Mouse (Mus musculus): ENCODE data around the gene Syt16.
A peak's percentile ranks its signal among the peaks of the same experiment; 100 is the strongest.

Gene Syt16

DNA sequence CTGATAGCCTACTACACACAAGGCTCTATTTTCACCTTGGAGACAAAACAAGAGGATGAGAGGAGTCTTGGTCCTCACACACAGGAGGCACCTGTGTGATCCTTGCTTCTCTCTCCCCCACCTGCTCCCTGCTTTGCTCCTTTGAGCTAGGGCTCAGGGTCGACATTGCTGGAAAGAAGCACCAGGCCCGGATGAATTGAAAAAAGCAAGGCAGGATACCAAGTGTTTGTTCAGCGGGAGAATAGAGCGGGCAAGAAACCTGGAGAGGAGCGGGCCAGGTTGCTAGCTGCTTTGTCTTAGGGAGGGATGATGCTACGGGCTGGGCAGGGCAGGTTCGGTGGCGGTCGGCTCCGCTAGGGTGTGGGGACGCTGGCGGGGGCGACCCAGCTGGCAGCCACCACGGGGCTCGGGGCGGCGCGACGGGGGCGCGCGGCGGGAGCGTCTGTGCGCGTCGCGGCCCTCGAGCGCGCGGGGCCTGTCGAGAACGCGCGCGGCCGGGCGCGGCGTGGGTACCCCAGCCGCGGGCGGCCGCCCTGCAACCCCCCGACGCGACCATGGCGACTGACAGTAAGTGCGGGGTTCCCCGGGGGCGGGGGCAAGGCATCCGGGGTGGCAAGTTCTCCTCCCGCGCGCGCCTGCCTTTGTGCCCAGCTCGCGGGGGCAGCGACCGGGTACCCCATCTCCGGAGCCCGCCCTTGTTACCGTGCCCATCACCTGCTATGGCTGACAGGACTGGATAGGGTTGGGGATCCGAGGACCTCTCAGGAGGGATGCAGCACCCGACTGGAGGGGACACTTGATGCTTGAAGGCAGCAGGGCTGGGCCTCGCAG is at the start of gene Syt16:
Gene Syt16, plus strand, starts transcription at position 365 of the 831 bp plus-strand sequence.
- DNase-seq: no peak

DNA sequence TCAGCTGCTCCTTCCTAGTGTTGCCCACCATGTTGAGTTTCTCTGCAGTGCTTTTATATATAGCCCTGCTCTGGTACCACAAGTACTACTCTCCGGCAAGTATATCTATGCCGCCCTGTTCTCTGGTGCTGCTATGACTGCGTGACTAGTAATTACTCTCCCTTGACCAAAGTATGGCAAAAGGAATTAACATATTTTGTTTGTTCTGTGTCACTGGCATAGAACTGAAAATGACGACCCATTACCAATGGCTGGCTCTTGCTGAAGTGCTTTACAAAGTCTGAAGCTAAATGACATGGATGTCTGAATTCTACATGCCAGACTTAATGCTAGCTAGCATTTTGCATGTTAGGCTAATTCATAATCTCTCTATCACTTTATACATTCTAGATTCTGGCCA is 49.0 kb upstream of the Syt16 start:
- DNase-seq: no peak

DNA sequence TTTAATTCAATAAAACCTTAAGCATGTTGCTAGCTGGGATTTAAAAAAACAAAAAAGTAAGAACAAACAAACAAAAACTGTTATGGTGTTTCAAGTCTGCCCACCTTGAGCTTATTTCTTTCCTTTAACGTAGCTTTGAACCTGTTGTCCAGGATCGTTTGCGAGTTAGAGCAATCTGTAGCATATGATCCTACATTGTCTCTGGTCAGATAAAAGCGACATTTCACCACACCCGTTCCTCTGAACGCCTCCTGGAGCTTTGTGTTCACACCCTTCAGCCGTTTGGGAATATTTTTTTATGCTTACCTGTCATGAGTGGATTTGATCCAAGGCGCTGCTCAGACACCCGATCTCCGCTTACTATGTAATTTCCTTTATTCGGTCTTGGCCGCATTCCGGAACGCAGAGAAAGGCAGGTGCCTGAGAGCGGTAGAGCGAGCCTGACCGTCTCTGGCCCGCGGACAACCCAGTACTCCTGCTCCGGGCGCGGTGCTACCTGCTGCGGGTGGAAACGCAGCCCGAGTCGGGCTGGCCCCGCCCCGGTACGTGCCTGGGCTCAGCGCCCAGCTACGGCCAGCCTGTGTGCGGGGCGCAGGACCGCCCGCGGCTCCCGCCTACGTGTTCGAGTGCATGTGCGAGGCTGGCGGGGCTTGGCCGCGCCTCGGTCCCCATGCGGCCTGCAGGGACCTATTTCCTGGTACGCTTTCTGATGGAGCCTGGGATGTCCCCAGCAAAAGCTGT is 48.0 kb upstream of the Syt16 start:
- DNase-seq: peak; percentile 24

DNA sequence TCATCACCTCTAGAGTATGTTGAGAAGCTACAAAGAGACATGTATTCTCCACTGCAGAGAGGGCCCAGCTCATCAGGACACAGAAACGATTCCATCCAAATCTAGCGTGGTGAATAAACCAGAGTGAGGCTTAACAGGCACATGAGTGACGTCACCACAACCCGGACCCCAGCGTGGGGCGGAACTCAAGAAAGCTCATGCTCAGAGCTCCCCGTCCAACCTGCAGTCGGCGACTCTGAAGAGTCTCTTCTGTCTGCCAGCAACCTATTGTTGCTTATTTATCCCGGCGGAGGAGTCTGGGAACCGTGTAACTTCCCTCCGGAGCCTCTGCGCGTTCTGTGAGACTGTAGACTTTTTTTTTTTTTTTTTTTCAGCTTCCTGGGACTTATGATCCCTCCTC is 44.6 kb upstream of the Syt16 start:
- DNase-seq: peak; percentile 57

DNA sequence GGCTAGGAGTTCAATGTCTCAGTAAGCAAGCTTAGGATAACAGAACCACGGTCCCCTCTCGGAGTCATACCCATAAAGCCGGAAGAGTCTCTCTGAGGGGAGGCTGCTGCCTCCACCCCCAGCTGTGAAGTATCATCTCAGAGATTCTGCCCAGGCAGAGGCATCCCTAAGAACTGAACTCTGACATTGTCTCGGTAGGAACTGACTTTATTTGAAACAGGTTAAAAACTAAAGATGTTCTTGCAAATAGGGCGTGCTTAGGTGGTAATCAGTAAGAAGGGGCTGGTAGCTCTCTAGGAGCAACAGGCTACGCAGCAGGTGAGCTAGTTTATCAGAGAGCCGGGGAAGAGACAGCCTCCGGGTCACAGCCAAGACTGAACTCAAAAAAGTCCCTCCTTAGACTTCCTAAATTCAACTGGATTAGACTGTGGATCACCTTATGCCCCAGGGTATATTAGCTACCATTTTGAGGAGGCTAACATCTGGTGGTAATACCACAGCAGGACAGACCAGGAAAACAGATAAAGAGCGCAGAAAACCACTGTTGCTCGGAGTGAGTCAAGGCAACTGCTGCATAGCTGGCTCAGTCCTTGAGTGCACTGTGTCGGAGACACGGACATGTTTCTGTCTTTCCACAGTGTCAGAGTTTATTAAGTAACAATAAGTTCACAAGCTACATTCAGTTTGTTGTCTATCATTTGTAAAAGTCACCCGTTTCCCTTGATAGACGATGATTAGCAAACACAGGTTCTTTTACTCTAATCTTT is 43.9 kb upstream of the Syt16 start:
- DNase-seq: no peak

DNA sequence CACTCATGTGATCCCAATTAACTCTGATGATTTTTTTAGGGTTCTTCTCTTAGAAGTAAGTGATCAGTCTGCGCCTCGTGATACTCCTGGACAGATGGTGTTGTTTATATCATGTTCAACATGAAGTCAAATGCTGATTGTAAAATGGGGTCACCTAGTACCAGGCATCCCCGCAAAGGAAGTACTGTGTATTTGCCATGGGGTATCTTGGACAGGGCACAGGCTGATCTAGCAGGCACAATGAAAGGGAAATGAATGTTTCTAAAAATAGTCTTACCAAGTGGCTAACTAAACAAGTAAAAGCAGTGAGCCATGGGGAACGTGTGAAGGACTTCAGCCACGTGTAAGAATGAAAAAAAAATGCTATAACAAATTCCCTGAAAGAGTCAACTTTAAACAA is 42.7 kb upstream of the Syt16 start:
- peak; percentile 8 for DNase-seq

DNA sequence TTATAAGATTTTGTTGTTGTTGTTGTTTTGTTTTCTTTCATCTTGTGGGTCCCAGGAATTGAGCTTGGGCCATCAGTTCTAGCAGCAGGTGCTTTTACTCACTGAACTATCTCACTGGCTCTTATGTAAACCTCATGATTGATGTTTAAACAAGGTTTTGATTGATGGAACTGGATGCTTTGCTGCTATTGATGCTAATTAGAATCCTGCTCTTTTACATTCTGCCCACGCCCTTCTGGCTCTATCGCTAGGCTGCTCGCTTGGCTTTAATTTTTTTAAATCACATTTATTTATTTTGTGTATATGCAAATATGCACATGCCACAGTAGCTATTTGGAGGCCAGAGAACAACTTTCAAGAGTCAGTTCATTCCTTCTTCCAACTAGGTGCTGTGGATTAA is 39.8 kb upstream of the Syt16 start:
- no peak for DNase-seq

DNA sequence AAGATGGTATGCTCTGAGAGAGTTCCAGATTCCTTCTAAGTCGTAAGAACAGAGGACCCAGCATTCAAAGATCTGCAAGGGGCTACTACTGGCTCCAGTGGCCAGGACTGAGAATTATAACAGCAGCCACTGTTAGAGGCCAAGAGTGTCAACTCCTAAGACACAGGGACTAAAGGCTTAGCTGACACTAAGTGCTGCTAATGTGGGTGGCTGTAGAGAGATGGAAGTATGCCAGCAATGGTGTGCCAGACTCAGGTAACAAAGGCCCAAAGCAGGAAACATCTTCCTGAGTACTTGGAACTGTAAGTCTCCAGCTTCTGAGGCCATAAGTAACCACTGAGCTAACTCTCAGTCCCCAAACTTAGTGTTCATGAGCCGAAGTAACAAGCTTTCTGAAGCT is 38.6 kb upstream of the Syt16 start:
- DNase-seq: no peak

DNA sequence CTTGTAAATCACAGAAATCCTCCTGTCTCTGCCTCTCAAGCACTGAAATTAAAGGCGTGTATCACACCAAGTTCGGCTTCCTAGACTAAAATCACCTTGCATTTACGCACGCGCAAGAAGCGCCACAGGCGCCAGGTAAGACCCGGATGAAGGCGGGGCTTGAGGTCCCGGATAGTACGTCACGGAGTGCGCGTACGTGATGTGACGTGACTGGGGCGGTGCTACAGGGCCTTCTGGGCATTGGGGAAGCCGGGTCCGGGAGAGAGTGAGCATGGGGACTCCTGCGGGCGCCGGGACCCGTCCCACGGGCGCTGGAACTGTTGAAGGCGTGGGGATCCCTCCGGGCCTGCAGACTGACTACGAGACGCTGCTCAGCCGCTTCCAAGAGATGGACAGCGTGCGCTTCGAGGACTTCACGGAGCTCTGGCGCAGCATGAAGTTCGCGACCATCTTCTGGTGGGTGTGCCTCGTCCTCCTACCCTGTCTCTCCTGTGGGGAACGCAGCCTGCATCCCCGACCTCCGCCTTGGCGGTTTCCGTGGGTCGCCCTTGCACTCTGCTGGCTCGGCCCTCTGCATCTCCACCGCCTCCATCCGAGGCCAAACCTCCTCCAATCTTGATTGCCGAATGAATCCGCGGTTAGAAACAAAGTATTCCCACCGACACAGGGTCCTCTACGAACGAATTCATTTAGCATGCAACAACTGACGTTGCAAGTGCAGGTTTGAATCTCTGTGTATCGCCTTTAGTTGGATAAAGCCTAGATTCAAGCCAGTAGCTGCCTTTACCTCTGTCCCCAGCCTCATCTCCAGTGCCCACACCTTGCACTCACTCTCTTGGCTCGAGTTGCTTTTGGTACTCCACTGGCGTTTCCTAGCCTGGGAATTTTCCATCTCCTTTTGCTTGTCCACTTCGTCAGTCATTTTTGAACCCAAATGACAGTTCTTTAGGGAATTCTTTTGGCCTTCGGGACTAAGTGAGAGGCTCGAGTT is 32.9 kb upstream of the Syt16 start, which contains the start of gene Snapc1:
Gene Snapc1, plus strand, starts transcription at position 191 of the 991 bp plus-strand sequence.
- peak; percentile 99 for DNase-seq

DNA sequence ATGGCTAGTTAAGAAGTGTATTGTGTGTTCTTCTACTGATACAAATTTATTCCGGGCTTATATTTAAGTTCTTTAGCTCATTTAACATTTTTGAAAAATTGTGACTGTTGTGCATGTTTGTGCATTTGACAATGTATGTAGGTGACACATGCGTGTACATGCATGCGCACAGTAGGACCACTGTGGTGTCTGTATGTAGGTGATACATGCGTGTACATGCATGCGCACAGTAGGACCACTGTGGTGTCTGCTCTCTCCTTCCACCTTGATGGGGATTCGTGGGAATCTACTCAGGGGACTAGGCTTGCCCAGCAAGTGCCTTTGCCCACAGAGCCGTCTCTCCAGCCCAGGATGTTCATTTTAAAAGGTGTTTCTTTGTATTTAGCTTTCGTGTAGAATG is 28.3 kb upstream of the Syt16 start:
- DNase-seq: no peak

DNA sequence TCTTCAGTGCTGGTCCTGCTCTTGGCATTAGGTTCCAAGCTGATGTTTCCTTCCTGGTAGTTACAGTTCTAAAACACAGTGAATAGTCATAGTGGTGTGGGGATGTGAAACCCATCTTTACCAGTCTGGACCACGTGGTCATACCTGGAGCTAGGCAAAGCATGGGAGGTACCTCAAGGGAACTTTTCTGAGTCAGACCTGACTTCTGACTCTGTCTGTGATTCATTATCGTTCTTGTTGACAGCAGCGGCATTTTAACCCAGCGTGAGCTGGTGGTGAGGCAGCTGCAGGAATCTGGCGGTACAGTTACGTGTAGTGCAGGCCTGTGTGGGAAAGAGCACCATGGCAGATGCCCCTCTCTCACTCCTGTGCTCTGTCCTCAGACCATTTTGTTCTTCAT is 22.9 kb upstream of the Syt16 start:
- DNase-seq: no peak

DNA sequence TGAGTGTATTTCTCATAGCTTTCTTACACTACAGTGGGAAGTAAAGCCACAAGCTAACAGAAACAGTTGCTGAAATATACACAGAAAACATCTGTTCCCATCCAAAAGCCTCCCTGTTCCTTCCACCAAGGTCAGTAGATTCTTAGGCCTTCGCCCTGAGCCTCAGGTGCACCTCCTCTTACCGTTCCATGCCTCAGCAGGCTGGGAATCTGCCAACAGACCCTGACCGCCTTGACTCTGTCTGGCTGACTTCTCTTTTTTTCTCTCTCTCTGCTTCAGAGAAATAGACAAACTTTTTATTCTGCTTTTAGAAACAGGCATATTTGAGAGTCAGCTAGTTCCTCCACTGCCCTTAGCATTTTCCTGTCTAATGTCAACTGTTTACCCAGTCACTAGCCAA is 19.3 kb upstream of the Syt16 start:
- no peak for DNase-seq

DNA sequence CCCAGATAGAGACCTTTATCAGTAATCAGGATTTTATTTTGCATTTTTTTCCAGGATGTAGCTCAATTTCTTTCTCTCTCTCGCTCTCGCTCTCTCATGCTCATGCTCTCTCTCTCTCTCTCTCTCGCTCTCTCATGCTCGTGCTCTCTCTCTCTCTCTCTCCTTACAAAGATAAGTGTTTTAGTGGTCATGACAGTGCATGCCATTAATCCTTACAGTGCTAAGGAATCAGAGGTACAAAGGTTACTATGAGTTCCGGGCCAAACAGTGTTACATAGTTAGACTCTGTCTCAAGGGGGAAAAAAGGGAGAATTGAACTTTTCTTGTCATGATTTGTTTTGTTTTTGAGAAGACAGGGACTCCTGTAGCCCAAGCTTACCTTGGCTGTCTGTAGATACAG is 17.8 kb upstream of the Syt16 start:
- DNase-seq: no peak

DNA sequence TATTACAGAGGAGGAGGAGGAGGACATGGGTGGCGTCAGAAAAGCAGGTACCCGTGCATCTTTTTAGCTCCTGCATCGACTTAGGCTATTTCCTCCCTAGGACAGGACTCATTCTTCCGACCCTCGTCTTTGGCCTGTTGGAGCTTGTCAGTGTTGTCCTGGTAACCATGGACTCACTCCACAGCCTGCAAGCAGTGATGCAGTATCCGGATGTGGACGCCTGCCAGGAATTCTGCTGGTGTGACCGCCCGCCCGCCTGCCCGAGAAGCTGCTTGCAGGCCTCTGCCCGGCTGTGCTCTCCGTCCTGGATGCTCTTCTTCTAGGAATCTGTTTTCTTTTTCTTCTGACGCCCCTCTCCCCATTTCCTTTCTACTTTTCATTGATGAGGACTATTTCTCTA is 14.9 kb upstream of the Syt16 start:
- peak; percentile 54 for DNase-seq

DNA sequence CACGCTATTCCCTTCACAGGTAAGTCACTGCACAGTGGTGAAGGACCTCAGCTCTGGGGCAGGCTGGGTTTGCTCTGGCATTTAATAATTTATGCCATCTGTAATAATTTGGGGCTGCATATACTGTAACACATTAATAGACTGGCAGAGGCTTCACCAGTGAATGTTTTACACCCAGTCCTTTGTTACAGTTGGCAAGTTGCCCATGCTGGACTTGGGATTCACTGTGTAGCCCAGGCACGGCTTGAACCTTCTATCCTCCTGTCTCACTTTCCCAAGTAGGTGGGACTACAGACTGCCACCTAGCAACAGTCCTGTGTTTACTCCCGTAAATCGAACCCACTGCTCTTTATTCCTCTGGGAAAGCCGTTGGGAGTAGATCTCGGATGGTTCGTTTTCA is 11.2 kb upstream of the Syt16 start:
- DNase-seq: no peak

DNA sequence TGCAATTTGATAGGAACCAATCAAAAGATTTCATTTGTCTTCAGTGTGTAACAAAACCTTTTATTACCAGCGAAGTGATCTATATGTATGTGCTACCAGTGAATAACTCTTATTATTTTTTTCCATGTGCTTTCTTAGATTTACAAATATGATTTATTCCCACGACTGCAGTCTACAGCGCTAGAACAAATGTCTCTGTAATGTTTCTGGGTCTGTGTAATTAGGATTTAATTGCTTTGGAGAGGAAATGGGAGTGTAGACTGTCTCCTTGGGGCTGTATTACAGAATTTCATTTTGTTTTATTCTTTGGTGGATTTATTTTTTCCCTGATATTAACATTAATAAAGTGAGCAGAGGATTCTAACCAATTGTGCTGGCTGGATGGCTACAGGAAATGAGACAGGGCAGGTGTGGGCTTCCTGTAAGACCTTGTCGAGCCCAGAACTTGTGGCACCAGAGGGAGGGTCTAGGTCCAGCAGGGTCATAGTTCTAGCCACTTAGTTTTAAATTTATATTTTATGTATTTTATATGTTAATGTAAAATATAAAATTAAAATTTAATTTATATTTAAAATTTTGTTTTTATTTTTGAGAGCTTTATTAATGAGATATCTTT is 9.0 kb upstream of the Syt16 start:
- no peak for DNase-seq

DNA sequence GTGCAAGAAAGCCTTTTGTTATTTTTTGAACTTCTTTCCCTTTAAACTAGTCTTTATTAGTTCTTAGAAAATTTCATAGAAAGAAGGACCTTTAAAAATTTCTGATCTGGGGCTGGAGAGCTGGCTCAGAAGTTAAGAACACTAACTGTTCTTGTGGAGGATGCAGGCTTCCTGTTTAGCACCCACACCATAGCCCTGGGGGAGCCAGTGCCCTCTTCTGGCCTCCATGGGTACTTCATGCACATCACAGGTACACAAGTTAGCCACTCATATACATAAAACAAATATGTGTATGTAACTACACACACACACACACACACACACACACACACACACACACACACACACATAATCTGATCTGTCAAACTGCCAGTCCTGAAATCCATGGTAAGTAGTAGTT is 7.9 kb upstream of the Syt16 start:
- DNase-seq: peak; percentile 57

DNA sequence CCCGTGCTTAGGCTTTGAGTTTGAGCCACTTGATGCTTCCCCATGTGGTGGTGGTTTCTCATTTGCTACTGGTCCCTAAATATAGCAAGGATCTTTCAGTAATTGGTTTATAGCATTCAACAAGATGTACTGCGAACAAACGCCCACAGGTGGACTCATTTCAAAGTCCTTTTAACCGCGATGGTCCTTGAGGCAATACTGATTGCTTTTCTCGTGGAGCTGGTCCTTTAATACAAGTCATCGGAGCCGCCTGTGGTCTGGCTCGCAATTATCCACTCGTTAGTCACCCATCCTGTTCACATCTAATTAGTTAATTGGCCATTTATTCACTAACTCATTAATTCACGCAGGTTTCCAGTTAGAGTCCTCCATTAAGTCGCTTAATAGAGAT is 560 bp upstream of the Syt16 start:
- DNase-seq: no peak

DNA sequence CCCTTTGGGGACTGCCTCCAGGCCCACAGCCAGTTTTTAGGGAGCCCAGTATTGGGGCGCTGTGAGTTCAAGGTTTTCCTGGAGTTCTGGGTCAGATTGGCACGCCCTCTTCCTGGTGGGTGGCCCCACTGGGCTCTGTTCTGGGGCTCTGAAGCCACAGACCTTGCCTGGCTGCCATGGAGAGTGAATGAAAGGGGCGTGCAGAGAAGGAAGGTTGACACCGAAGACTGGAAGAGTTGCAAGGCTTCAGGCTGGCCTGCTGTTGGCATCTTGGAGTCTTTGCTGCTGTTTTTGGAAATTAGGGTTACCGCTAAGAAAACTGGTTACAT is 631 bp downstream of the Syt16 start:
- no peak for DNase-seq

DNA sequence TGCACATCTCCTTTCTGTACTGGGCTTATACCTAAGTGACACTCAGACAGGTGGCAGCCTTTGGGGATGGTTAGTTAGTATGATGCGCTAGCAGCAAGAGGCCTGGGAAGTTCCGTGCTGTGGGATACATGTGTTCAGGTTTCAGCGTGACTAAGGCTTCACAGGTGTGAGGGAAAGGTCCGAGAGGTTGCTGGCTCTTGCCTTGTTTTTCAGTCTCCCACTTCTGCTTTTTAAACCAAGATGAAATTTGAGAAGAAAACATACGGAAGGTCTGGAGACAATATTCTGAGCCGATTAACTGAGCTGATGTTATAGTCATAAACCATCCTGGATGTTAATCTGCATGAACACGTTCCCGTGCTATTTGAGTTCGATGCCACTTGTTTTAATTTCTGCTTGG is 5.0 kb downstream of the Syt16 start:
- no peak for DNase-seq

DNA sequence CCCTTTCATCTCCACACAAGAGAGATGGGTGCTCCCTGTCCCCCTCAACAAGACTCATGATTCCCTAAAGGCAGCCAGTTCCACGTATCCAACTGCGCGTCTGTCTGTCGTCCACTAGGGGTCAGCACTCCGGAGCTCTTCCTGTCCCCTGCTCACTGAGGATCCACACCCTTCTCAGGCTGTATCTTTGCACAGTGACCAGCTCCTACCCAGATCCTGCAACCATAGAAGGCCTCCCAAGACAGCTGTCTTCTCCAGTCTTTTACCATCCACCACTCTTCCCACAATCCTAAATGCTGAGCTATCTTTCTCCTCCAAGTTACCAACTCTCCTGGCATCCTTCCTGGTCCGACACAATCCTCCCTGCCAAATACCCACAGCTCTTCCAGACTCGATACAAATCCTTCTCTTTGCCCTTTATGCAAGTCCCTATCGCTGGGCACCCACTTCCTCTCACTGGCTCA is 12.0 kb downstream of the Syt16 start:
- peak; percentile 44 for DNase-seq

DNA sequence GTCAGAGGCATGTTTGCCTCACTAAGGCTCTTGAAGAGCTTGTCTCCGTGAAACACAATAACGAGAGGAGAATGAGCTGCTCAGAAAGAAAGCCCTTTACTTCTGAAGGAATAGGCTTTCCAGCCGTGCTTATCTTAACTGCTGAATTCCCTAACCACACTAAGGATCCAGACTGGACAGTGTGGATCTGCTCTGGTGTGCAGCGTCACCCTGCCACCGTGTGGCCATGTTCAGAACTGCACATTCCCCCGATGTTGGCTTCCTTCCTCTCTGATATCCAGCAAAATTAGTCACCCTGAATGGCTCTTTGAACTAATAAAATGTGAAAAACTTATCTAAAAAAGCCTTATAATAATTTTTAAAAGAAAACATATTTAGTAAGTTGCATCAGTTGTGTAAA is 16.3 kb downstream of the Syt16 start:
- DNase-seq: peak; percentile 88

Data from lung, postnatal 36 days (tissue).